Mouse (Mus musculus): ENCODE results near the gene Klk13.

DNA sequence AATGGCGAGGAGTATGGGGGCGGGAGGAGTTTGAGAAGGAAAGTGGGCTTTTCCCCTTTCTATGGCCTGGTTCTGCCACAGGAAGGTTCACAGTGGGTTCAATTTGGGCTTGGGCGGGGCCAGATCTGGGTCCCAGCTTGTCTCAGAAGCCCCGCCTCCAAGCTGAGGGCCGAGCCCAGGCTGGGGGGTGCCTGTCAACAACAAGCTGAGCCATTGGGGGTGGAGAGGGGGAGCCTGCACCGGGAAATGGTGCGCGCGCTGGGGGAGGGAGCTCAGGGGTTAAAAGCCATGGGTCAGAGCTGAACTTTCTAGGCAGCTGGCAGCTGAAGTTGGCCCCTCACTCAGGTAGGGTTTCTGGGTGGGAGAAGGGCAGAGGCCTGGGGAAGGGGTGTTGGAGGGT lies 550 bp downstream of the Klk13 start:
- TF ChIP-seq CTCF (IDR thresholded peaks at IDR 0.05; ENCODE audit: low read depth, low read length) (no peak), GATA1 (IDR thresholded peaks at IDR 0.05; ENCODE audit: borderline replicate concordance, low read length) (no peak), POLR2AphosphoS5 (IDR thresholded peaks at IDR 0.05; ENCODE audit: insufficient replicate concordance, low read depth, low read length) (no peak), TAL1 (conservative IDR thresholded peaks at IDR 0.05; ENCODE audit: low read depth, low read length) (no peak)

All from G1E (cell line).